18 mouse cellular contexts compared by ENCODE assay signal in the genomic region with DNA sequence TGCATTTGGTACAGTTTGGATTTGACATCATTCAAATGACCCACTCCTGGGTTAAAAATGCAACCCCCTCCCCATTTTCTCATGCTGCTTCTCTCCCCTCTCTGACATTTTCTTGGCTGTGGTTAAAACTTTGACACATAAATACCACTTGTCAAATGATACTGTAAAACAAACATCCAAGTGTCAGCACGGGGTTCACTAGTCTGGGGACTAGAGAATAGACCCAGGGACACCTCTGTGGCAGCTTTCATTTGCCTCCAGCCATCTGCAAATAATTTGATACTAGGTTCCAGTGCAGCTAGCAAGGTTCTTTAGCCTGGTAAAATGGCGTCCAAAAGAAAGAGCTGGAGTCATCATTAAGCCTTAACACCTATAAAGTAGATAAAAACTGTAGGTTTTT.
"Had no signal": no experiment of that assay in that cellular context is flagged by ENCODE, and none has a peak within 500 bp of the region (broad histone marks: within the 10 kb centered on the region; RNA-seq: fewer than 3 reads in every experiment).

No protein-coding gene starts in this region.

- DNase-seq: liver, postnatal 0 days; lung, adult 2 months; lung, postnatal 10 days; lung, postnatal 36 days; retina, postnatal 1 day; right cerebral cortex, adult 18-20 months; right cerebral cortex, postnatal 25 days; right cerebral cortex, postnatal 4 days; spleen, adult 18-20 months; thymus, adult 18-20 months; thymus, postnatal 14 days; thymus, postnatal 36 days had no signal

- ATAC-seq: liver, postnatal 0 days; midbrain, embryonic 13.5 days; midbrain, embryonic 15.5 days had no signal

- H3K36me3 ChIP-seq: midbrain, embryonic 13.5 days; midbrain, embryonic 15.5 days; neural tube, embryonic 12.5 days had no signal

- H3K27me3 ChIP-seq: megakaryocyte, embryonic 14.5 days; midbrain, embryonic 13.5 days; midbrain, embryonic 15.5 days; neural tube, embryonic 12.5 days had no signal

- H3K4me2 ChIP-seq: midbrain, embryonic 11.5 days; midbrain, embryonic 13.5 days; midbrain, embryonic 15.5 days; neural tube, embryonic 12.5 days had no signal

- H3K27ac ChIP-seq: macrophage; midbrain, embryonic 13.5 days; midbrain, embryonic 15.5 days; neural tube, embryonic 12.5 days had no signal

- H3K4me1 ChIP-seq: megakaryocyte, embryonic 14.5 days; midbrain, embryonic 13.5 days; midbrain, embryonic 15.5 days; neural tube, embryonic 12.5 days had no signal

- H3K9ac ChIP-seq: liver, postnatal 0 days; midbrain, embryonic 13.5 days; midbrain, embryonic 15.5 days; neural tube, embryonic 12.5 days had no signal

- H3K4me3 ChIP-seq: megakaryocyte, embryonic 14.5 days; midbrain, embryonic 13.5 days; midbrain, embryonic 15.5 days; neural tube, embryonic 12.5 days had no signal

- H3K9me3 ChIP-seq: megakaryocyte, embryonic 14.5 days; midbrain, embryonic 13.5 days; midbrain, embryonic 15.5 days; neural tube, embryonic 12.5 days had no signal
